Mouse (Mus musculus) embryonic facial prominence, embryonic 10.5 days (tissue): ENCODE measurements at regions not wholly inside any gene's neighbourhood (a gene's known extent, or its start where the extent isn't known, plus 50 kb on each side); places are given as distances from the start of the nearest gene placed in this dataset.
A peak's percentile ranks its signal among the peaks of the same experiment; 100 is the strongest.

Source experiments
- DNase-seq: peaks from one replicate; pipeline ENCODE4 v3.0.0-alpha.2; 2017; ENCODE audit warnings: low spot score
- H3K27ac ChIP-seq: fragments of 300-500 bp; sonication (generic); replicated peaks from 2 replicates; pipeline ENCODE4 v1.5.1; 2016; ENCODE audit warnings: mild to moderate bottlenecking
- H3K27me3 ChIP-seq: fragments of 300-500 bp; sonication (generic); replicated peaks from 2 replicates; pipeline ENCODE4 v1.6.1; 2016; ENCODE audit warnings: low read depth, mild to moderate bottlenecking; ENCODE audit not compliant: poor library complexity, severe bottlenecking
- H3K36me3 ChIP-seq: fragments of 300-500 bp; sonication (generic); replicated peaks from 2 replicates; pipeline ENCODE4 v1.6.1; 2016; ENCODE audit warnings: mild to moderate bottlenecking, moderate library complexity
- H3K4me1 ChIP-seq: fragments of 300-500 bp; sonication (generic); 2 replicates; pipeline ENCODE4 v1.6.1; 2016
- H3K4me3 ChIP-seq: fragments of 300-500 bp; sonication (generic); 2 replicates; pipeline ENCODE4 v1.5.1; 2016; ENCODE audit warnings: mild to moderate bottlenecking, moderate library complexity
- H3K9me3 ChIP-seq: fragments of 300-500 bp; sonication (generic); 2 replicates; pipeline ENCODE4 v1.6.1; 2016; ENCODE audit warnings: mild to moderate bottlenecking
- WGBS: fragments of 180-500 bp; shearing (Covaris S2); methylation state at CpG from one replicate; pipeline ENCODE4 v1.1.7; 2016; 5-methylcytosine and 5-hydroxymethylcytosine counted together

GRCm38 (mm10) chr6:94413987-94414360 is 86.2 kb upstream of the Slc25a26 start:
- 78% methylated on average over 5 of the region's 5 CpGs for WGBS
- no peak for DNase-seq
- Histone ChIP-seq H3K27ac (no peak overlapping the region), H3K9me3 (no peaks in the 10 kb centered on the region), H3K4me1 (peaks cover 10% of the 10 kb centered on the region), H3K4me3 (no peak overlapping the region), H3K27me3 (no peaks in the 10 kb centered on the region), H3K36me3 (no peaks in the 10 kb centered on the region)

GRCm38 (mm10) chr6:94413297-94413986 is 86.7 kb upstream of the Slc25a26 start:
- Histone ChIP-seq H3K4me3 (no peak overlapping the region), H3K27ac (no peak overlapping the region), H3K4me1 (peaks cover 10% of the 10 kb centered on the region), H3K36me3 (no peaks in the 10 kb centered on the region), H3K9me3 (no peaks in the 10 kb centered on the region), H3K27me3 (no peaks in the 10 kb centered on the region)
- DNase-seq, result no peak
- WGBS, result 72% methylated on average over 10 of the region's 10 CpGs

GRCm38 (mm10) chr6:94412341-94412740 is 87.8 kb upstream of the Slc25a26 start:
- WGBS, result 90% methylated on average over 7 of the region's 7 CpGs
- no peak overlapping the region for H3K4me3 ChIP-seq

GRCm38 (mm10) chr6:94410480-94410879 is 89.7 kb upstream of the Slc25a26 start:
- 88% methylated on average over 2 of the region's 2 CpGs for WGBS
- Histone ChIP-seq H3K27ac (no peak overlapping the region), H3K4me3 (no peak overlapping the region)

More at GRCm38 (mm10) chr6:94412341-94412740, 87.8 kb upstream of the Slc25a26 start:
- Histone ChIP-seq H3K9me3 (no peaks in the 10 kb centered on the region), H3K27ac (no peak overlapping the region), H3K27me3 (no peaks in the 10 kb centered on the region), H3K36me3 (no peaks in the 10 kb centered on the region), H3K4me1 (peaks cover 10% of the 10 kb centered on the region)
- DNase-seq, result no peak

GRCm38 (mm10) chr6:94408996-94409395 is 91.1 kb upstream of the Slc25a26 start:
- no peaks in the 10 kb centered on the region for H3K9me3 ChIP-seq
- H3K27me3 ChIP-seq, result peaks cover 5% of the 10 kb centered on the region; the same call in 1 of the 2 replicates
- peaks cover 10% of the 10 kb centered on the region for H3K4me1 ChIP-seq
- peak; percentile 0 for DNase-seq
- H3K4me3 ChIP-seq, result no peak overlapping the region
- 93% methylated on average over 2 of the region's 2 CpGs for WGBS
- H3K27ac ChIP-seq, result no peak overlapping the region
- no peaks in the 10 kb centered on the region for H3K36me3 ChIP-seq

More at GRCm38 (mm10) chr6:94410480-94410879, 89.7 kb upstream of the Slc25a26 start:
- Histone ChIP-seq H3K9me3 (no peaks in the 10 kb centered on the region), H3K36me3 (no peaks in the 10 kb centered on the region), H3K4me1 (peaks cover 10% of the 10 kb centered on the region), H3K27me3 (peaks cover 4% of the 10 kb centered on the region; the same call in 1 of the 2 replicates)
- DNase-seq, result no peak

- no peak overlapping the region for H3K27ac ChIP-seq
- H3K27me3 ChIP-seq, result peaks cover 13% of the 10 kb centered on the region; the same call in 1 of the 2 replicates
- peak; percentile 2 for DNase-seq
- 0 out of 2 replicates have a peak, but pooled peaks cover 3% of the 10 kb centered on the region for H3K4me1 ChIP-seq
- H3K4me3 ChIP-seq, result no peak overlapping the region
- H3K9me3 ChIP-seq, result no peaks in the 10 kb centered on the region
- WGBS, result 65% methylated on average over 4 of the region's 4 CpGs
- H3K36me3 ChIP-seq, result no peaks in the 10 kb centered on the region
These were observed 92.4 kb upstream of the Slc25a26 start for GRCm38 (mm10) chr6:94407751-94408150.

- H3K27ac ChIP-seq, result no peak overlapping the region
- H3K36me3 ChIP-seq, result no peaks in the 10 kb centered on the region
- peaks cover 13% of the 10 kb centered on the region; the same call in 1 of the 2 replicates for H3K27me3 ChIP-seq
- no peak overlapping the region for H3K4me3 ChIP-seq
- no peaks in the 10 kb centered on the region for H3K9me3 ChIP-seq
- WGBS, result 89% methylated on average over 8 of the region's 8 CpGs
- DNase-seq, result peak; percentile 3
- H3K4me1 ChIP-seq, result peaks cover 23% of the 10 kb centered on the region
These were observed 94.6 kb upstream of the Slc25a26 start for GRCm38 (mm10) chr6:94405371-94406076.

- H3K9me3 ChIP-seq, result no peaks in the 10 kb centered on the region
- no peak overlapping the region for H3K4me3 ChIP-seq
- H3K4me1 ChIP-seq, result peaks cover 28% of the 10 kb centered on the region
- H3K36me3 ChIP-seq, result no peaks in the 10 kb centered on the region
- WGBS, result 58% methylated on average over 9 of the region's 9 CpGs
- H3K27ac ChIP-seq, result no peak overlapping the region
- no peak for DNase-seq
- H3K27me3 ChIP-seq, result peaks cover 16% of the 10 kb centered on the region; the same call in 1 of the 2 replicates
These were observed 98.3 kb upstream of the Slc25a26 start for GRCm38 (mm10) chr6:94401617-94402481.

GRCm38 (mm10) chr6:94401061-94401591 is 99.0 kb upstream of the Slc25a26 start:
- DNase-seq, result peak; percentile 52
- H3K36me3 ChIP-seq, result no peaks in the 10 kb centered on the region
- whole genome bisulfite sequencing, result 26% methylated on average over 14 of the region's 14 CpGs
- peaks cover 19% of the 10 kb centered on the region; the same call in 1 of the 2 replicates for H3K27me3 ChIP-seq
- H3K9me3 ChIP-seq, result no peaks in the 10 kb centered on the region
- H3K27ac ChIP-seq, result no peak overlapping the region
- H3K4me1 ChIP-seq, result peaks cover 28% of the 10 kb centered on the region
- H3K4me3 ChIP-seq, result peak overlapping the region; percentile 27; the same call in 1 of the 2 replicates

DNA sequence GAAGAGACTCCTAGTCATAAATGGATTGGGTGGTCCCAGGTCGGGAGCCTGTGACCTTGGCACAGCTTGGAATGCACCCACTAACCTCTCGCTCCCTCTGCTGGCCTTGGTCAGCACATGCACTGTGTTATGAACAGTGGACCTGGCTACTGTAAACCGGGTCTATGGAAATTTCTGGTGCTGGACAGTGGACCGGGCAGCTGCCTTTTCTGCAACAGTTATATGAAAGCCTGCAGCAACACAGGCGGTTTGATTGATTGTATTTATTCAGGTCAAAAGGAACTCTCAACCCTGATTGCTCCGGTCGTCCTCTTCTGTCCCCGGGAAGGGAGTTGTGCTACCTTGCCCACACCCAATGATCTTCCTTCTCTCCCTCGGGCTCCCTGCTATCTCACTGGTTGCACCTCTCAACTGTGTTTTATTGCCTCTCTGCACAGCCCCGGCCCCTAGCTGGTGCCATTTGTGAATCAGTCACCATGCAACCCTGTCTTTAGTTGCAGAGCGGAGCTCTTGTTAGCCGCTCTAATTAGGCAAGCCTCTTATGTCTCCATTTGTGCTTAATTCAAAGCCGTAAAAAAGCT is 99.6 kb upstream of the Slc25a26 start:
- peak; percentile 69 for DNase-seq
- H3K27ac ChIP-seq, result no peak overlapping the region; the same call in 1 of the 2 replicates
- 54% methylated on average over 13 of the region's 13 CpGs for WGBS
- no peaks in the 10 kb centered on the region for H3K36me3 ChIP-seq
- no peaks in the 10 kb centered on the region for H3K9me3 ChIP-seq
- H3K27me3 ChIP-seq, result peaks cover 15% of the 10 kb centered on the region; the same call in 1 of the 2 replicates
- H3K4me1 ChIP-seq, result peaks cover 28% of the 10 kb centered on the region
- H3K4me3 ChIP-seq, result peak overlapping the region; percentile 27; the same call in 1 of the 2 replicates

- WGBS, result 65% methylated on average over 5 of the region's 5 CpGs
These were observed 107.4 kb upstream of the Magi1 start for GRCm38 (mm10) chr6:94391134-94391533.

DNA sequence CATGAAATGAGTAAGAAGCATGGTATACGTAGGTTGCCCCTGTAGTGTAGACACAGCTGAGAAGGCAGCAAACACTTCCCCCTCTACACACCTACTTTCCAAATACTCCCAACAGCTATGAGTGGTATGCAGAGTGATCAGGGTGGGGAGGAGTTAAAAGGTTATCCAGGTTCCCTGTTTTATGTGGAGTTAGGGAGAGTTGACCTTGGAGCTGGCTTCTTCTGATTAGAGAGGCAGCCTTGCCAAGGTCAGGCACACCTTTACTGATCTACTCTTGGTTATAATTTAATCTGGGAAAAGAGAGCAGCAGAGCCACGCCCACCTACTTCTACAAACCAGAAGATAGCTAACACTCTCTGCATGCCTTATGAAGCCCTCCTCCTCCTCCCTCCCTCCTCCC is 106.7 kb upstream of the Magi1 start:
- Histone ChIP-seq H3K4me1 (peaks cover 34% of the 10 kb centered on the region), H3K27ac (no peak overlapping the region), H3K4me3 (no peak overlapping the region), H3K9me3 (no peaks in the 10 kb centered on the region), H3K36me3 (no peaks in the 10 kb centered on the region), H3K27me3 (no peaks in the 10 kb centered on the region)
- WGBS, result 83% methylated on average over 2 of the region's 2 CpGs
- no peak for DNase-seq

More at GRCm38 (mm10) chr6:94391134-94391533, 107.4 kb upstream of the Magi1 start:
- H3K27ac ChIP-seq, result no peak overlapping the region
- no peak for DNase-seq
- no peaks in the 10 kb centered on the region for H3K36me3 ChIP-seq
- peaks cover 33% of the 10 kb centered on the region for H3K4me1 ChIP-seq
- H3K9me3 ChIP-seq, result no peaks in the 10 kb centered on the region
- H3K4me3 ChIP-seq, result no peak overlapping the region
- H3K27me3 ChIP-seq, result no peaks in the 10 kb centered on the region
